Mouse (Mus musculus) ovary, adult 18-20 months (tissue): ENCODE data around the gene Repin1.

Experiments
- DNase-seq: peaks from one replicate; pipeline ENCODE4 v3.0.0; 2022; ENCODE audit warnings: low spot score, mixed read lengths

Gene Repin1

DNA sequence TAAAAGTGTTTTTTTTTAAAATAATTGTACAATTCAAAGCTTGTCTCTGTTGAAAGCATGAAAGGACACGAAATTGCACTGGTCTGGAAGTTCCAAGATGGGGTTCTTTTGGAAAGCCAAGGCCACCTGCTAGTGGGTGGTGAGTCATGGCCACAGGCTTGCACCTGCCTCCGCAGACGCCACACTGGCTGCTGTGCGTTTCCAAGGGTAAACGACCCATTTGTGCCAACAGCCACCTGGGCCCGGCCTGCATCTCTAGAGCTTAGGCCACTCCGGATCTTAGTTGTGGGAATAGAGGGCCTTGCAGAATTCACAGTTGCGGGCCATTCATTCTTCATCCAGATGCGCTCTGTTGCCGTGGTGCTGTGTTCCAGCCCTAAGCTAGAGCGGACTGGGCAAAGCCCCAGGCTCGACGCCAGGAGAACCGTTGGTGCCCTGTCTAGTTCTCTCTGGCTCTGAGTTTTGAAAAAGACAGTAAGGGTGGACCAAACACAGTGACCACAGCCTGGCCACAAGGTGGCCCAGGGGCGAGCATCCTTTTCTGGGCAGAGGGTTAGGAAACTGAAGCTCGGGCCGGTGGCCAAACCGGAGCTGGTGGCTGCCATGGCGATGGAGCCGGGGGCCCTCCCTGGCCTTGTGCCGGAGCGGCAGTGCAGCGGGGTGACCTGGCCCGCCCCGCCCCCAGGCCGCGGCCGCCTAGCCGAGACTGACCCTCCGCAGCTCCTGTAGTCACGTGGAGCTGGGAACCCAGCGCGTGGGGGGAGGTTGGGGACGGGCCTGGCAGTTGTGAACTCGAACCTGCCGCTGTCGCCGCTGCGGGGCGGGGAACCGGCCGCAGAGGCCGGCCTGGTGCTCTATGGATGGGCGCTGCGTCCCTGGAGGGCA, at the start of gene Repin1, which contains the start of gene Gm44965:
Gene Repin1, plus strand, starts transcription at position 726 of the 885 bp plus-strand sequence.
Gene Gm44965, plus strand, starts transcription at position 784 of the 885 bp plus-strand sequence.
- DNase-seq, result peak; percentile 91

DNA sequence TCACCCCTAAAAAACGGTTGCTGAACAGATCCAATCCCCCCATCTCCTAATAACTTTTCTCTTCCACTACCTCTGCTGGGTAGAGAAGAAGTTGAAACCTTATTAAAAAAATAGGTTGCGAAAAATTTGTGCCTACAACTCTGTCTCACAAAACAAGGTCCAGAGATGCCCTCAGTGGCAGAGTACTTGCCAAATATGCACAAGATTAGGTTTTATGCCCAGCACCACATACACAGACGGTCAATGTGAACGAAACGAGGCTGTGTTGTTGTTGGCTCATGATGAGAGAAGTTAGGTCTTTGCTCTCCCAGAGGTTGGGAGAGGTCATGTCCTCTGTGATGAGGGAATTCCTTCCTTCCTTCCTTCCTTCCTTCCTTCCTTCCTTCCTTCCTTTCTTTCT, 48.4 kb upstream of the Repin1 start:
- no peak for DNase-seq

DNA sequence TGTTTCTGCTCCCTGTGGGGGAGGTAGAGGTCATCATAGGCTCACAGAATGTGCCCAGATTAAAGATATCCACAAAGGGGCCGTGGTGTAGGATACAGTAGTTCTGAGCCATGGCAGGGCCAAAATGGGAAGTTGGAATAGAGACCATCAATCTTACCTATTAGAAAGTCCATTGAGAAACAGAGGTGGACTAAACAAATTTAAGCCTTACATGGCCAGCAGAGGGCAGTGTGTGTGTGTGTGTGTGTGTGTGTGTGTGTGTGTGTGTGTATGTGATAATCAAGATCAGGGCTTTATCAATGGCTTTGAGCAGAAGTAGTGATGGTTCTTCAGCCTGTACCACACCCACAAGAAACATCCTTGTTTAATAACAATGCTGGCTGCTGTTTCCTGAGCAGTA, 47.4 kb upstream of the Repin1 start:
- DNase-seq, result no peak

DNA sequence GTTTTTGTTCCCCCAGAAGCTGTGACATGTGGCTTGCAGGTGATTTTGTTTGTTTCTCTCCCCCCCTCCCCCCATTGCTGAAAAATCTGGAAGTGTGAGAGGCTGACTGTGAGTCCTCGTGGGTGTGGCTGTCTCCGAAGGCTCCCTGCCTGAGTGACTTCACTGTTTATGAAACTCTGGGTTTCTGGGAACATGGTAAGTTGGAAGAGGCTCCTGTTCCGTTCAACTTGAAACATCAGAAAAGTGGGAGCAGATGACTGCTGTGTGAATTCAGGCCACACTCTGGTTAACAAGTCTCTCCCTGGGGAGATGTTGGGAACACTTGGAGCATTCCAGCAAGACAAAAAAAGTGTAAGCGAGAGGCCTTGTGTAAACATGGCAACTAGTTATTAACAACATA, 46.8 kb upstream of the Repin1 start:
- no peak for DNase-seq

DNA sequence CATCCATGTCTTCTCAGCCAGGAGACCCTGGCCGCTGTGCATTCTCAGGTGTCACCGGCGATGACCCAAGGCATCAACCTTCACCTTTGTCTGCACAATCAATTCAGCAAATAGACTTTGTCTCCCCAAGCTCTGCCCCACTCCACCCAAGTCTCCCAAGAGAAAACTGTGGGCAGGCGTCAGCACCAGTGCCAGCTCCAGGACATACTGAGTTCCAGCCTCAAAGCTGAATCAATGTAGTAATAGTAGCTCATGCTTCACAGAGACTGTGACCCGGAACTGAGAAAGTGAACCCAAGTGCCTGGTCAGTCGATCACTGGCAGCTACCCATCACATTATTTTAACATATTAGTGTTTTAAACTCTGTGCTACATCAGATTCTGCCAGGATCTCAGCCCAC, 45.4 kb upstream of the Repin1 start:
- no peak for DNase-seq

DNA sequence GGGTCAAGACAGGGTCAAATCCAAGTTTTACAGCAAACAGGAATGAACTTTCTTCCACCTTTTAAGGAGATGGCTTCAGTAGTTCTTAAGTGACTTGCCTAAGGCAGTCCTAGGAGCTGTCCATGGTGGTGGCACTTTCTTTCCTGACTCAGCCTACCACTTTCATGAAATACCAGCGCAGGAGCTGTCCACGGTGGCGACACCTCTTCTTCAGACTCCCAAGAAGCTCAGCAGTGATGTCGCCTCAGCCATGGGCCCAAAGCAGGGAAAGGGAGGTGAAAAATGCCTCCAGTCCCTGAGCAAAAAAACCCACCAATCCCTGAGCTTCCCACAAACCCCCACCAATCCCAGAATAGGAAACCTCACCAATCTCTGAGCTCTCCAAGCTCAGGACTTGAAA, 40.8 kb upstream of the Repin1 start:
- DNase-seq, result no peak

DNA sequence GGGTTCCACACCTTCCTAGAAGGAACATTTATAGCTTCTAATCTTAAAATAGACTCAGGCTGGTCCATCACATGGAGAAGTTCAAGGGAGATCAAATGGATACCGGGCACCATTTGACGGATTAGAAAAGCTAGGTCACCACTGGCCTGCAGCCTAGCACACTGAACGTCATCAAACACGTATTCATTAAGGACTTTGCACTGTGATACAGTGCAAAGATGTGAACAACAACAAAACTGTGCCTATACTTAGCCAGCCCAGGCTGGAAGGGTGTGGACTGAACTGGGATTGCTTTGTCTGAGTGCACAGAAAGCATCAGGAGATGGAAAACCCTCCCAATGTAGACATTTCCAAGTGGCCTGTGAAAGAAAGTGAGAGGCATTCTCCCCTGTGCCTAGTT, 39.9 kb upstream of the Repin1 start:
- DNase-seq, result no peak

DNA sequence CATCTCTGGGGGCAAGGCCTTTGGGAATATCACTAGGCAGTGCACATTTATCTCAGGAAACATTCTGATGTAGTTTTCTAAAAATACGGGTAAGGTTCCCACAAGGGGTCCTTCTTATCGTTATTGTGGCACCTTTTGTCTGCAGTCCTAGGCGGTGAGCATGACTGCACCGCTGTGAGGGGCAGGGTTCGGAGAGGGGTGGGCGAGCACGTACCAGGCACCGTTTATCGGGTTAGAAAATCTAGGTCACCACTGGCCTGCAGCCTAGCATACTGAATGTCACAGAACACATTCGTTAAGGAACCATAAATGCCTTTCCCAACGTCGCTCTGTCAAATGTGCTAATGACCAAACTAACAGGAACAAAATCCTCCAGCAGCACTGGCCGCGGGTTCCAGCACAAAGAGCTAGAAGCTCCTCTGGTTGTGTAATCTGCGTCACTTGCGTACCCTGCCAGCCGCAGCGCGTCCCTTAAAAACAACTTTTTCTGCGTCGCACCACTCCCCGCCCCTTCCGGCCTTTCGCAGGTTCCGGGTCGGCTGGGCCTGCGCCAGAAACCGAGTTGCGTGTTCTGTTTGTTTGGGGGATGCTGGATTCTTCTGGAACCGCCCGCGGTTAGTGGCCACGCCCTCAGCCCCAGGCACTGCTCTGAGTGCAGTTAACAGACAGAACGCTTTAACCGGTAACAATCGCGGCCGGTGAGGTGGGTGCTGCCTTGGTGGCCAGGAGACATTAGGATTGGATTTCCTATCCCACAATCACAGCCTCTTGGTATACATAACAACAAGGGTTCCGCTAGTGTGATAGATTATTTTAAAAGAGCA, 39.2 kb upstream of the Repin1 start, which contains the start of gene Lrrc61:
Gene Lrrc61, plus strand, starts transcription at position 517 of the 824 bp plus-strand sequence.
- DNase-seq, result peak; percentile 94

DNA sequence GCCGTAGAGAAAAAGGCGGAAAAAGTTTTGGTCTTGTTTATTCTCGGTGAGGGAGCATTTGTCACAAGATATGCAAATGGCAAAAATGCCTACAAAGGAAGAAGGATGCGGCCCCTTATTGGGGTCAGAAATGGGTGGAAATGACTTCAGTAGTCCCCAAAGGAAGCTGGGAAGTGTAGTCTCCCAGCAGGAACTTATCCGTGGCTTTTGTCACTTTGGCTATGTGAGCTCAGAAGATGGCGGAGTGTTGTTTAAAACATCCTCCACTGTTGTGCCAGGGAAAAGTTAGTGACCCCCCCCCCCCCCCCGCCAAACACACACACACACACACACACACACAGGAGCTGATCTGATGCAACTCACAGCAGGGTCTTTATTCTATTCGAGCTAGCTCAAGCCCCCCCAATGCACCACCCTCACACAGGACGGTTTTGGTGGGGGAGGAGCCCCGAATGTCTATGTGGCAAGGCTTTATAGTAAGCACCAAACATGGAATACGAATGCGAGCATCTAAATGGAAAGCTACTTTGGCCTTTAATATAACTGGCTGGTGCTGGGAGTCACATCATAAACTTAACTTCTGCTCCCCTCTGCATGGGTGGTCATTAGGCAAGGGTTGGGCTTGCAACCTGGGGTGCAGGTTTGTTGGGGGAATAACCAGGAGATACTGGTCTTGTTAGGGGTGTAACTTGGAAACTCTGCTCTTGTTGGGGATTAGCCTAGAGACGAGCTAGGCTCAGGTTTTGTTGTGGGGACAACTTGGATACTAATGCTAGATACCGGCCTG, 38.4 kb upstream of the Repin1 start:
- no peak for DNase-seq

DNA sequence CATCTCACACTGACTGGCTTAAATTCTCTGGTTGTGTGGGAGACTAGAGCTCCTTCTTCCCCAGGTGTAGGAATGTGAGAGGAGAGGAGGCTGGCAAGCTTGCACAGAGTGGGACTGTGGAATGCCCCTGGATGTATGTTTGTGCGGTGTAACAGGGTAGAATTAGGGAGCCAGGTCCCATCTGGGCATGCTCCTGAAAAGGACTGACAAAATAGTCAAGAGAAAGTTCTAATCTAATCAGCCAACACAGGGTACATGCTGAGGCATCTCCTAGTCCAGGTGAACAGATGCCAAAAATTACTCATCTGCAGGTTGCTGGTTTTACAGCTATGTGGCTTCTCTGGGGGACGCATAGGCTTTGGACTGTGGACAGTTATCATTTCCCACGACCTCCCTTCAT, 37.7 kb upstream of the Repin1 start:
- DNase-seq, result no peak

DNA sequence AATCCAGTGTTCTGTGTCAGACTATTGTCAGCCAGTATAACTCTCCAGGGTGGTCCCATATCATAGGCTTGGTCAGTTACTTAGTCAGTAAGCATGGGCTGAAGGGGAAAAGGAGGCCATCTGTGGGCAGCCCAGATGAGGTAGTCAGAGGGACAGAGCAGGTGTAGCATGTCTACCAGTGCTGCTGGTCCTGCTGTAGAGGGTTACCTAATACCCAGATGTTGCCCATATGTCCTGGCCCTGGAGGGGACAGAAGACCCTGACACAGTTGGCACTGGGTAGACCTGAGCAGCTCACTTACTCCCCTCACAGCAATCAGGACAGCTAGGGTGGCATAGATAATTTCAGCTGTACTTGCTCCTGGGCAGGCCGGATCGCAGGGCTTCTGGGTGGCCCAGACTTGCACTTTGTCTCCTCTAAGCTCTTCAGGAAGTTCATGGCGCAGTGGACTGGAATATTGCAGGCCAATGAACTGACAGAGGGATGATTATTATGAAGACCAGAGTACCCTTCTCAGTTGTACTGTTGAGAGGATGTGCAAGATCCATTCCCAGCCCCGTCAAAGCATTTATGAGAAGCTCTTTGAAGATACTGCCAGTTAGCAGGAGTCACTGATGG, 27.9 kb upstream of the Repin1 start:
- no peak for DNase-seq

DNA sequence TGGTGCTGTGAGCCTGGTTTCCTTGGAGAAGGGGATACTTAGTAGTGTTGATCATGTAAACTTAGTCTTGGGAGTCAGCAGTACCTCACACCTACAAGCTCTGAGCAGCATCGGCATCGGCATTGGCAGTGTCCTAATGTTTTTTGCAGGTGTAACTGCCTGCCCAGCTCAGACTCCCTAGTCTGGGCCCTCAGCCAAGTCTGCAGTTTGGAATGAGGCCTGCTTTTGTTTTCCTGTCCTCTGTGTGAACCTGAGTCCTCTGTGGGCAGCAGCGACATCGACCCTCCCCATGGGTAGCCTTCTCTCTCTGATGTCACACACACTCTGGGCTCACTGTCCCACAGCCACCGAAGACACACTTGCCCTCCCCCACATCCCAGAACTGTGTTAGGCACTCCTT, 27.4 kb upstream of the Repin1 start:
- peak; percentile 50 for DNase-seq

DNA sequence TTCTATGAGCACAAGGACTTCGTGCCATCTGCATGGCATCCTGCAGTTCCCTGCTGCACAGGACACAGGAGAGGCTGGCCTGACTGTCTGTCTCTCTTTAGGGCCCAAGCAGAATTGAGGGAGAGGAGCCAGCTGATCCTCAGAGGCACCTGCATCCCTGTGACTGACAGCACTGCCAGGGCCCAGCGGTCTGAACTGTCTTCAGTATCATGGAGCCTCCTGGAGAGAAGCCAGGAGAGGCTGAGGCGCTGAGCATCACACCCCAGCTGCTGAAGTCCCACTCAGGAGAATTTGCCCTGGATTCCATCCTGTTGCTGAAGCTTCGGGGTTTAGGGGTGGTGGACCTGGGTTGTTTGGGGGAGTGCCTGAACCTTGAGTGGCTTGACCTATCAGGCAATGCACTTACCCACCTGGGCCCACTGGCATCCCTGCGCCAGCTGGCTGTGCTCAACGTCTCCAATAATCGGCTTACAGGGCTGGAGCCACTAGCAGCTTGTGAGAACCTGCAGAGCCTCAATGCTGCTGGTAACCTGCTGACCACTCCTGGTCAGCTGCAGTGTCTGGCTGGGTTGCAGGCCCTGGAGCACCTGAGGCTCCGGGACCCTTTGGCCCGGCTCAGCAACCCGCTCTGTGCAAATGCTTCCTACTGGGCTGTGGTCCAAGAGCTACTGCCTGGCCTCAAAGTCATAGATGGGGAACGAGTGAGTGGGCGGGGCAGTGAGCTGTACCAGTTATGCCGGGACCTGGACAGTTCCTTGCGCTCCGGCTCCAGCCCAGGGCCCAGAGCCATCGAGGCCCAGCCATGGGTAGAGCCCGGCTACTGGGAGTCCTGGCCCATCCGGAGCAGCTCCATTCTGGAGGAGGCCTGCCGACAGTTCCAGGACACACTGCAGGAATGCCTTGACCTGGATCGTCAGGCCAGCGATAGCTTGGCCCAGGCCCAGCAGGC, 25.4 kb upstream of the Repin1 start:
- DNase-seq, result peak; percentile 52

DNA sequence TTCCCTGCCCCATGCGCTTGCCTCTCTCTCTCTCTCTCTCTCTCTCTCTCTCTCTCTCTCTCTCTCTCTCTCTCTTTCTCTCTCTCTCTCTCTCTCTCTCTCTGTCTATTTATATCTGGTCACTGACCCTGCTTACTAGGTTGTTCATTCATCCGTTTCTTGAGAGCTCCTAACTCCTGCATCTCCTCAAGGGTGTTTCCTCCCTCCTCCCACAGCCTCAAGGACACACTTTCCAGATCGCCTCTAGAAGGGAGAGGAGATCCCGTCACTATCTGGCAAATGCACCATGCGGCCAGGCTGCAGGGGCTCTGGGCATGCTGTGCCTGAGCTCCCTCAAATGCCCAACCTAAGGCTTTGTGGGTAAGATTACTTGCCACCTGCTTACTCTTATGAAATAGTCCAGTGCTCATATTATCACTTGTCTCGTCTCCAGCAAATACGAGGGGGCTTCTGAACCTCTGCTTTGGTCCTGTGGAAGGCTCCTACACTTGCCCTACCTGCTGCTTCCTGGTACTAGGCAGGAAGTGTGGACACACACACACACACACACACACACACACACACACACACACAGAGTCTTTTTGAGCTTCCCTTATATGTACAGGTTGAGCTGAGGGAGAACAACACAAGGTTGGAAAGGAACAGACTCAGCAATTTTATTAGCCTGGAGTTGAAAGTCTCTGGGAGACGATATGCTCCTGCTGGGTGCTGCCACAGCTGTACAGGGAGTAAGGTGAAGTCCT, 24.4 kb upstream of the Repin1 start:
- no peak for DNase-seq

DNA sequence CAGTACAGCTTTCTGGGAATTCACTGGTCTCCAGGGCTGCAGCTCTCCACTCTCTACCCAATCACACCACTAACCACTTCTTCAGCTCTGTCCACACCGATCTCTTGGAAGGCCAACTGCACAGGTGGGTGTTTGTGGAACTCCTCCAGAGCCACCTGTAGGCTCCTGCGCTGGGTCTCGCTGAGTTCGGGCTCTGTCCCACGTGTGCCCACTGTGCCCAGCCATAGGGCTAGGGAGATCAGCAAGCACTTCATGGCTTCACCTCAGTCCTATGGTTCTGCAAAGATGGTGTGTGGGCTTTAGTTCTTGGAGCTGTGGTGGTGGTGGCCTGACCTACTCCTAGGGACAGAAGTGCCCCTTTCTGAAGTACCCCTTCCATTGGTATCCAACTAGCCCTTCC, 21.7 kb upstream of the Repin1 start:
- no peak for DNase-seq

DNA sequence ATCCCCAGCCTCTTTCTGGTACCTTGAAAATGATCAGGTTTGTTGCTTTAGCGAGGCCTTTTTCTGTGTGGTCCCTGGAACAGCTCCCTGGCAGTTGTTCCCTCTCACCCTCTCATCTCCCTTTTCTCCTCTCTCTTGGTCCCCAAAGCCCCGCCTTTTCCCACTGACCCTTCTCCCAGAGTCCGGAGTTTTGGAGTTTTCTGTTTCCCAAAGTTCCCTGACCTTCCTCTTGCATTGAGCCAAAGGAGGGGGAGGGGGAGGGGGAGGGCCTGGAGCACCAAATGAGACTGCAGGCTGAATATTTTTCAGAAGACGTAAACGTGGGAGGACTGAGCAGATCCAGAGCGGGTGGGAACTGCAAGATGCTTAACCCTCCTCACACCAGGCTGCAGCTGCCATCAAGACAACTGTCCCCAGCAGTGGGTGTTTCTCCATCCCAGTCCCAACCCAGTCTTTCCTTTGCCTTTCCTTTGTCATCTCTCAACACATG, 21.1 kb upstream of the Repin1 start, which contains the start of gene Rarres2:
Gene Rarres2, minus strand, starts transcription at position 218 of the 490 bp plus-strand sequence.
- peak; percentile 62 for DNase-seq

DNA sequence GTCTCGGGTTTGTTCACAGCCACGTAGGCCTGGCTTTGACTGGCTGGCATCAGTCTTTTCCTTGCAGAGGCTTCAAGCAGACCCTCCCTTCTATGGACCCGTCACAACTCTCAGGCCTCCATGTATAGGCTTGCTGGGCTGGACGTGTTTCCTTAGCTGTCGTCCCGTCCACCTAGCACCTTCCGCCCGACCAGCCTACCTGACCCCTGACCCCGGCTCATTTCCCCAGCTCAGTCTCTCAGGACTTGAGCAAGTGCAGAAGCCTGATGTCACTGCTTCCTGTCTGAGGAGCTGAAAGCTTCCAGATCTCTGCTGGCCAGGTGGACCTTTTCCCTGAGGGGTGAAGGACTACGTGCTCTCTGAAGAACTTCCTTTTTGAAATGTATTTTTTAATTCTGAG, 20.4 kb upstream of the Repin1 start:
- no peak for DNase-seq

DNA sequence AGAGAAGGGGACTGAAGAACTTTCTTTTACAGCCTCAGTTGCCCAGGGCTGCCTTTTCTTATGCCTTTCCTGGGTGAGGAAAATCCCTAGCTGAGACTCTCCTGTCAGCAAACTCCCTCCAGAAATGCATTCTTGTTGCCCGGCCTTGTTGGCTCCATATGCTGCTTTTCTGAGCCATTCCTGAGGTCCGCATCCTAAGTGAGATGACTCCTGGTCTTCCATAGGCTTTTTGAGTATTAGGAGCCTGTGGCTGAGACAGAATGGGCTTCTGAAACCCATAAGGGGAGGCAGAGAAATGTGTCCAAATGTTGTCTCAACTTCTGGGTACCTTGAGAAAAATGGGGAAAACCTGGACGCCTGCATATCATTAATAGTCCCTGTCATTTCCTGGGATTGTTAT, 19.7 kb upstream of the Repin1 start:
- no peak for DNase-seq

DNA sequence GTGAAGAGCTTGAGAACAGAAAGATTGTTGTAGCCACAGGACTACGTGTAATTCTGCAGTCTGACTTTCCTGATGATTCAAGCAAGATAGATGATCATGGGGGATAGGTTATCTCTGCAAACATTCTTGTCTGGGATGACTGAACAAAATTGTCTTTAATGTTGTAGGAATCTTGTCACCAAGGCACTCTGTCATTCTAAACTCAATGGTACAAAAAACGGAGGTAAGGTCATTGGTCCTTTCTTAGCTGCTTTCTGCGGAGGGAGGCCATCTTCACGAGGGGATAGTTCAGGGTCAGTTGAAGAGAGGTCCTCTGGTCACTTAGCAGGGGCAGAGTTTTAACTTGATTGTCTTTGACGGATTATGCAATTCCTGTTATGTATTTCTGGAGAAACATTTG, 14.9 kb upstream of the Repin1 start:
- DNase-seq, result no peak
